Mouse (Mus musculus) heart, postnatal 4 days (tissue): Measurements from ENCODE around the gene Tbc1d1. TPM values are rescaled to one million over a fixed set of nuclear protein-coding genes. Genes with fewer than 3 reads are reported as not detected.
A peak's percentile ranks its signal among the peaks of the same experiment; 100 is the strongest.

Experiments
- DNase-seq: peaks from one replicate; pipeline ENCODE4 v3.0.0; 2021
- total RNA-seq, 2 experiments: library from RNA; stranded (reverse); gene quantifications; 2 replicates each; pipeline ENCODE4 v1.2.3; 2021

Gene Tbc1d1
- total RNA-seq, 2 experiments from 2014 or later, result 55.5 to 58.6 TPM

GRCm38 (mm10) chr5:64207800-64208199 lies 51.7 kb downstream of the Tbc1d1 start:
- no peak for DNase-seq

DNA sequence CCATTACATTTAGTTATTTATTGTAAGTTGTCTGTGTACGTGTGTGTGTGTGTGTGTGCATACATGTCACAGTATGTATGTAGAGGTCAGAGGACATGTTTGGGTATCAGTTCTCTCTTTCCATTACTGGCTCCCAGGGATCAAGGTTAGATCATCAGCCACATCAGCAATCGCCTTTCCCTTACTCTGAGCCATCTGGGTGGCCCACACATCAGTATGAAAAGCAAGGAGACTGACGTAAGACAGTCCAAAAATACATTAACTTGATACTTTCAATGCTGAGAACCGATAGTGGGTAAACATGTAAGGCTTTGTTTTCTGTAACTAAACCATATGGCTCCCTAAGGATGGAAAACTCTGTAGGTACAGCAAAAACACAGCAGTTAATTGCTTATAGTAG lies 54.7 kb downstream of the Tbc1d1 start:
- no peak for DNase-seq

DNA sequence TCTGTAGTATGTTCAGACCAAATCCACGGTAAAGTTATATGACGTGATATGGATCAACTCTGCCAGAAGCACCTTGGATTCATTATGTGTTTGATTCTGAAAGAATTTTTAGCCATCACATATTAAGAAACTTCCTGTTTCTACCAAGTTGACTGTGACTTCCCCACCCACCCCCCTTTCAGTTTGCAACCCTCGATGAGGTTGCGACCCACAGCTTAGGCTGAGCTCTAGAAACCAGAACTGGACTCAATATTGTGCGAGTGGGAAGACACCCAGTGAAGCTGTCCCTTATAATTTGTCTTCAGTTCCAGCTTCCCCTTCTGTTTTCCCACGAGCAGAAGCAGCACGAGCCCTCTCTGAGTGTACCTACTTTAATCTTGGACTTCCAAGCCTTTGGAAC lies 55.2 kb downstream of the Tbc1d1 start:
- DNase-seq, result no peak

DNA sequence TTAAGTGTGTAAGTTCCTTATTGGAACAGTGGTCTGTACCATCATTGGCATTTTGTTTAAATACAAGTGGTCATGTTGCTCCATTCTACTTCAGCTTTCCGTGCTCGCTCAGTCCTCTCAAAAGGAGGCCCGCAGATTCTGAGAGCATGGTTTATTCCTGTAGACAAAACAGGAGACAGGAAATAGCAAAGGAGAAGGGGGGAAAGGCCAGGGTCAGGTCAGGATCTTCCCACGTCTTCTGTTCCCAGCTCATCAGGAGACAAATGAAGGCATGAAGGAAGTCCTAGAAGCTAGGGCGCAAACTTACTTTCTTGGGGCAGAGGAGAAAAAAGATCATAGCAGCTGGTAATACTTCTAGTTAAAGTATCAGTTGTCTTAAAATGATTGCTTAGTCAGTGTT lies 56.1 kb downstream of the Tbc1d1 start:
- DNase-seq, result no peak

GRCm38 (mm10) chr5:64212619-64213018 lies 56.5 kb downstream of the Tbc1d1 start:
- no peak for DNase-seq

- DNase-seq, result no peak
Measured at GRCm38 (mm10) chr5:64215806-64216205, 59.7 kb downstream of the Tbc1d1 start.

DNA sequence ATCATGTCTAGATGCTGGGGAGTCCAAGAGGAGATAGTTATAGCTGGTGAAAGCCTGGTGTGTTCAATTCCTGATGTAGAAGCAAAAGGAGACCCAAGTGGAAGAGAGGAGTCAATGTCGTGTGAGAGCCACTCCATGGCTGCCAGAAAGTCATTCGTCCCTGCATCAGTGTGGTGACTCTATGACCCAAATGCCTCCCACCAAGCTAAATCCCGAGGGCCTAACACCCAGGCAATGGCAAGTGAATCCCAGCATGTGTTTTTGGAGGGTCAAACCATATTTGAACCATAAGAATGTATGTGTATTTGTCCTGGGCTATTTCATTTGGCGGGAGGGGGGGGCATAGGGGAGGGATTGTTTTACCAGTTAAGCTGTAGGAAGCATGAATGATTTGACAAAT lies 60.2 kb downstream of the Tbc1d1 start:
- DNase-seq, result no peak

DNA sequence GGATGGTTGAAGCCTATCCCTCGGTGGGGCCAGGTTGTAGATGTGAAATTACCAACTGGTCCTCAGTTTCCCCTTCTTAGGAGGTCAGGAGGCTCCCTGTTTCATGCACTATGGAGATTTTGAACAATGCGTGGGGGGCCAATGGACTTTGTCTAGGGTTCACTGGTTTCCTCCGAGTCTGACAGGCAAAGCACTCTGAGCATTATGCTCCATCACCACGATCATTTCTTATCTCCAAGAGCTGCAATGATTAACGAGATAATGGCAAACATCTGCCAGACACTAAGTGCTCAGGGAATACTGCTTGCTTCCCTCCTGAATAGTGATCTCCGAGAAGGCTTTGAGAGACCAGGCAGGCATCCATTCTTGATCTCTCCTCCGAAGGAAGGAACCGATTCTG lies 61.2 kb downstream of the Tbc1d1 start:
- no peak for DNase-seq

DNA sequence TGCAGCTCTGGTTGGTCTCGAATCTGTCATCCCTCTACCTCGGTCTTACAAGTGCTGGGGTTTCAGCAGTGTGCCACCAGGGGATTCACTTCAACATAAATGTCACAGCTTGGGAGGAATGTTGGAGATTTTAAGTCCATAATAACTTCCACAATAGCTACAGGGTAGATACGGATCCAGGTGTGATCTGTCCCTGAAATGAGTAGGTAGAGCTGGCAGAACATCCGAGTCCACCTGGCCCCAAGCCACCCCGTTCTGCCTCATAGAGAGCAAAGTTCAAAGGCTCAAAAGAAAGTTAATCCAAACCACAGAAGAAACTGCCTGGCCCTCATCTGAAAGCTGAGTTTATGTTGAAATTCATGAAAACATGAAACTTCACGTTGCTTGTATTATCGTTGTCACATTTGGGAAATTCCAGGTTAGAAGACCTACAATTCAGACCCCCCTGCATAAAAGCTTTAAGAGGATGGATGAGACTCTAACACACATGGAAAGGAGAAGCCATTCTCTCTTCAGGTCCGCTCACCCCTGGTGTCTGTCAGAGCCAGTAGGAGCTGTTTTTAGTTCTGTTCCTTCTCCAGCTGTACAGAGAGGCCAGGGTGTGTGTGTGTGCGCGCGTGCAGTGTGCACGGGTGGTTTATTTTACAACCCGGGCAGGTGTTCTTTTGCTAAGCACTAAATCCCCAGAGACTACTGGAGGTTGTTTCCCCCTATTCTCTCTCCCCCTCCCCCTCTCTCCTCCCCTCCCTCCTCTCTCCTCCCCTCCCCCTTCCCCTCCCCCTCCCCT lies 61.9 kb downstream of the Tbc1d1 start:
- no peak for DNase-seq

DNA sequence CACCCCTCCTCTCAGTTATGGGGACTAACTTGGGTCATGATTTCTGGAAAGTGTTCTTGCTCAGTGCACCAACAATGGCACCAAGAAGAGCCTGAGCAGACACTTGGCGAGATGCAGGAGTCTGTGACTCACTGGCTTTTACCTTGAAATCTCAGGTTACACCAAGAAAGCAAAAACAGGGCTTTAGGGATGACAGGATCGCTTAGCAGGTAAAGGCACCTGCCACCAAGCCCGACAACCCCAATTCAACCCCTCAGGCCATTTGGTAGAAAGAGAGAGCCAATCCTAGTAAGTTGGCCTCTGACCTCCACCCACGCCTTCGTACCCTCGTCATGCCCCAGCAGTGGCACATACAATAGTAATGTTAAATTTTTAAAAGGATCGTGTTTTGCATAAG lies 62.5 kb downstream of the Tbc1d1 start:
- DNase-seq, result no peak

GRCm38 (mm10) chr5:64220776-64221175 lies 64.7 kb downstream of the Tbc1d1 start:
- no peak for DNase-seq

GRCm38 (mm10) chr5:64224735-64225425 lies 68.8 kb downstream of the Tbc1d1 start:
- no peak for DNase-seq

- no peak for DNase-seq
Measured at GRCm38 (mm10) chr5:64228252-64228651, 72.1 kb downstream of the Tbc1d1 start.

- no peak for DNase-seq
Measured at GRCm38 (mm10) chr5:64229336-64229866, 73.3 kb downstream of the Tbc1d1 start.

DNA sequence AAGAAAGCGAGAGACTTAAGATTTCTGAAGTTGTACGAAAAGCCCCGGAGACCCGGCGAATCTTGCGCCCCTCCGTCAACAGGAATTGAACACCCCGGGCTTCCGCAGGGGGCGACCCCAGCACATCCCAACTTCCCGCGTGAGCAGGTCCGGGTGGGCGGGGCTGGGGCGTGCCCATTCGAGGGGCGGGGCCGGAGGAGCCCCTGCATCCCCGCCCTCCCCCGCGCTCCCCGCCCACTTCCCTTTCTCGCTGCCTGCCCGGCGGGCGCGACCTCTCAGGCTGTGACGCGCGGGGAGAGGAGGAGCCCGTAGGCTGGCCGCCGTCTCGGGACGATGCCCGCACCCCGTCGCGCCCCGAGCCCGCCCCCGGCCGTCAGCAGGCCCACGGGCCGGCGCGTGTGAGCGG lies 74.0 kb downstream of the Tbc1d1 start:
- DNase-seq, result peak; percentile 95

GRCm38 (mm10) chr5:64230507-64231041 lies 74.5 kb downstream of the Tbc1d1 start:
- DNase-seq, result peak; percentile 40

DNA sequence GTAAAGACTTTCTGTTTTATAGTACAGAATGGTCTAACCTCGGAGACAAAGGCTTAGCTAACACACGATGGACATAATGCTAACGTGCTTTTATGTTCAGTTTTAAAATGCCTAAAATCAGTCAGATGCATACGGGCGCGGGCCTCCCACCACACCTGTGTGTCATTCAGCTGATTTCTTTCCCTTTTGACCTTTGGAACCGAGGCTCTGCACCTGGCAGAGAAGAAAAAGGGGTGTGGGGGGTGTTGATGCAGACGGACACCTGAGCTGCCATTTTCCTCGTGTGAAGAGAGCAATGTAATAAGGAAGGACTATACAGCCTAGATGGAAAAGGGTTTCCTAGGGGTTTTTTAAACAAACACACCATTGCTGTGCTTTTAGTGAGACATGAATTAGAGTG lies 76.8 kb downstream of the Tbc1d1 start:
- DNase-seq, result no peak

- DNase-seq, result no peak
Measured at GRCm38 (mm10) chr5:64234269-64234985, 78.3 kb downstream of the Tbc1d1 start.

DNA sequence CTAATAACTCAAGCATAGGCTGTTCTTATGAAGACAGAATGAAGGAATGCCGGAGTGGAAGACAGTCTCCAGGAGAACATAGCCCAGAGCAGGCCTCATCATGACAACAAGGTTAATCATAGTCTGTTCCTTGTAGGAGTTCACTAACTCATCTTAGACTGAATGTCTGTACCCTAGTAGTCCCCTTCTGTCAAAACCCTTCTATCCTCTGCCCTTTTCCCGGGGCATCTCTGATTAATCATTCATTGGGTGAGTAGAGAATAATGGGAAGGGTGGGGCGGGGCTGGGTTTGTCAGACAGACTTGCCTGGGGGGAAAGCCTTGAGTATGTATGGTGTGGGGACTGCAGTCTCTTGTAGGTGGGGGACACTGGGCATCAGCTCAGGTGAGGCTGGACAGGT lies 79.1 kb downstream of the Tbc1d1 start:
- no peak for DNase-seq

- DNase-seq, result no peak
Measured at GRCm38 (mm10) chr5:64236561-64236960, 80.5 kb downstream of the Tbc1d1 start.

DNA sequence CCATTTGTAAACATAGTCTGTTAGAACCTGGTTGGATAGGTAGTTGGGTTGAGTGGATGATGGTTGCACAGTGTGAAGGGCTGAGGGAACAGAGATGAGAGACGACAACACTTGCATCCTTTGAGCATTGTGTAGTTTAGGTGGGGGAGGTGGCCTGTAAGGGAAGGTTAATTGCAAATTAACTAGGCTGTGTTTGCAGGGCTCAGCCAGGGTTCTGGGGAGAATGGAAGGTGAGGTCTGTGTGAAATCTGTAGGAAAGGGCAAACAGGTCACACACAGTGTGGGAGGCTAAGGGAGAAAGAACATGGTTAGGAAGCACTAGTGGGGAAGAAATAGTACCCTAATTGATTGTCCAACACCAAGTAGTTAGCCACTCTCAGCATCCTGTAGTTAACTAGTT lies 81.2 kb downstream of the Tbc1d1 start:
- DNase-seq, result no peak

GRCm38 (mm10) chr5:64237693-64238092 lies 81.6 kb downstream of the Tbc1d1 start:
- no peak for DNase-seq
